Mouse (Mus musculus) hindbrain, embryonic 13.5 days (tissue): ENCODE results near the gene Ift57. TPM values are rescaled to one million over a fixed set of nuclear protein-coding genes. Genes with fewer than 3 reads are reported as not detected.

Experiments
- ATAC-seq: fragments of 200-750 bp; cut with Nextera tagmentation; 2 replicates; pipeline ENCODE4 v1.8.0; 2017; ENCODE audit warnings: moderate TSS enrichment; ENCODE audit not compliant: low FRiP score
- H3K27ac ChIP-seq: fragments of 300-500 bp; sonication (generic); 2 replicates; pipeline ENCODE4 v1.5.1; 2015; ENCODE audit warnings: inconsistent platforms, mild to moderate bottlenecking, moderate library complexity
- H3K27me3 ChIP-seq: fragments of 300-500 bp; sonication (generic); 2 replicates; pipeline ENCODE4 v1.6.1; 2015; ENCODE audit warnings: mild to moderate bottlenecking, inconsistent platforms
- H3K36me3 ChIP-seq: fragments of 300-500 bp; sonication (generic); 2 replicates; pipeline ENCODE4 v1.6.1; 2015; ENCODE audit warnings: mild to moderate bottlenecking, inconsistent platforms
- H3K4me1 ChIP-seq: fragments of 300-500 bp; sonication (generic); replicated peaks from 2 replicates; pipeline ENCODE4 v1.6.1; 2015; ENCODE audit warnings: inconsistent platforms
- H3K4me2 ChIP-seq: fragments of 300-500 bp; sonication (generic); 2 replicates; pipeline ENCODE4 v1.6.1; 2015; ENCODE audit warnings: inconsistent platforms, mild to moderate bottlenecking, moderate library complexity
- H3K4me3 ChIP-seq: fragments of 300-500 bp; sonication (generic); 2 replicates; pipeline ENCODE4 v1.5.1; 2015; ENCODE audit warnings: mild to moderate bottlenecking, inconsistent platforms
- H3K9ac ChIP-seq: fragments of 300-500 bp; sonication (generic); 2 replicates; pipeline ENCODE4 v1.6.1; 2015; ENCODE audit warnings: mild to moderate bottlenecking, inconsistent platforms
- H3K9me3 ChIP-seq: fragments of 300-500 bp; sonication (generic); 2 replicates; pipeline ENCODE4 v1.6.1; 2016; ENCODE audit warnings: inconsistent platforms
- WGBS: fragments of 180-500 bp; shearing (Covaris S2); methylation state at CpG from one replicate; pipeline ENCODE4 v1.1.7; 2015; 5-methylcytosine and 5-hydroxymethylcytosine counted together
- polyA plus RNA-seq: library from polyadenylated mRNA; unstranded; fragments of >200 nt; fragmentation: Nextera tagmentation; extraction: Ambion mirVana; gene quantifications from 2 replicates; pipeline ENCODE4 v1.2.1, GENCODE M21; 2015

Gene Ift57
- polyA plus RNA-seq, 1 experiment from 2014 or later = 43.5 TPM

- Histone ChIP-seq H3K4me2 (no peak overlapping the region), H3K4me1 (peaks cover 21% of the 10 kb centered on the region), H3K9me3 (no peaks in the 10 kb centered on the region), H3K27me3 (no peaks in the 10 kb centered on the region), H3K4me3 (no peak overlapping the region), H3K27ac (no peak overlapping the region), H3K36me3 (no peaks in the 10 kb centered on the region), H3K9ac (no peak overlapping the region)
- WGBS = 67% methylated on average over 2 of the region's 2 CpGs
- no peak for ATAC-seq
These were observed 21.6 kb downstream of the Ift57 start for GRCm38 (mm10) chr16:49720671-49721070.

GRCm38 (mm10) chr16:49721678-49722077, 22.6 kb downstream of the Ift57 start:
- WGBS = 46% methylated on average over 5 of the region's 5 CpGs
- no peak overlapping the region for H3K9ac ChIP-seq
- H3K27ac ChIP-seq = no peak overlapping the region
- H3K4me1 ChIP-seq = peaks cover 21% of the 10 kb centered on the region
- H3K4me3 ChIP-seq = no peak overlapping the region
- ATAC-seq = 0 out of 2 replicates have a peak, but pooled peaks have one; percentile 36
- no peaks in the 10 kb centered on the region for H3K36me3 ChIP-seq
- H3K4me2 ChIP-seq = no peak overlapping the region
- H3K27me3 ChIP-seq = no peaks in the 10 kb centered on the region
- H3K9me3 ChIP-seq = no peaks in the 10 kb centered on the region

GRCm38 (mm10) chr16:49723222-49723621, 24.2 kb downstream of the Ift57 start:
- Histone ChIP-seq H3K4me2 (no peak overlapping the region), H3K27me3 (no peaks in the 10 kb centered on the region), H3K9ac (no peak overlapping the region), H3K4me1 (peaks cover 21% of the 10 kb centered on the region), H3K4me3 (no peak overlapping the region), H3K36me3 (no peaks in the 10 kb centered on the region), H3K27ac (no peak overlapping the region), H3K9me3 (no peaks in the 10 kb centered on the region)
- no peak for ATAC-seq
- WGBS = 81% methylated on average over 4 of the region's 4 CpGs

GRCm38 (mm10) chr16:49724232-49724631, 25.2 kb downstream of the Ift57 start:
- ATAC-seq = no peak
- Histone ChIP-seq H3K4me3 (no peak overlapping the region), H3K36me3 (no peaks in the 10 kb centered on the region), H3K9ac (no peak overlapping the region), H3K27me3 (no peaks in the 10 kb centered on the region), H3K4me1 (peaks cover 21% of the 10 kb centered on the region), H3K9me3 (no peaks in the 10 kb centered on the region), H3K4me2 (no peak overlapping the region), H3K27ac (no peak overlapping the region)
- WGBS = 74% methylated on average over 5 of the region's 5 CpGs

- 0 out of 2 replicates have a peak, but pooled peaks have one; percentile 11 for ATAC-seq
- peaks cover 21% of the 10 kb centered on the region for H3K4me1 ChIP-seq
- no peaks in the 10 kb centered on the region for H3K9me3 ChIP-seq
- H3K4me2 ChIP-seq = no peak overlapping the region
- H3K36me3 ChIP-seq = no peaks in the 10 kb centered on the region
- WGBS = 93% methylated on average over 2 of the region's 2 CpGs
- no peak overlapping the region for H3K27ac ChIP-seq
- H3K9ac ChIP-seq = no peak overlapping the region
- H3K27me3 ChIP-seq = no peaks in the 10 kb centered on the region
- no peak overlapping the region for H3K4me3 ChIP-seq
These were observed 25.9 kb downstream of the Ift57 start for GRCm38 (mm10) chr16:49724931-49725330.

- Histone ChIP-seq H3K27ac (no peak overlapping the region), H3K9ac (no peak overlapping the region), H3K9me3 (no peaks in the 10 kb centered on the region), H3K4me2 (no peak overlapping the region), H3K4me3 (no peak overlapping the region), H3K27me3 (no peaks in the 10 kb centered on the region), H3K36me3 (no peaks in the 10 kb centered on the region), H3K4me1 (peaks cover 21% of the 10 kb centered on the region)
- WGBS = 92% methylated on average over 5 of the region's 5 CpGs
- no peak for ATAC-seq
These were observed 26.4 kb downstream of the Ift57 start for GRCm38 (mm10) chr16:49725446-49725845.

- no peak for ATAC-seq
- no peaks in the 10 kb centered on the region for H3K27me3 ChIP-seq
- H3K9me3 ChIP-seq = no peaks in the 10 kb centered on the region
- WGBS = 50% methylated on average over 3 of the region's 3 CpGs
- no peak overlapping the region for H3K4me2 ChIP-seq
- no peak overlapping the region for H3K9ac ChIP-seq
- no peak overlapping the region for H3K27ac ChIP-seq
- no peaks in the 10 kb centered on the region for H3K36me3 ChIP-seq
- peaks cover 16% of the 10 kb centered on the region for H3K4me1 ChIP-seq
- no peak overlapping the region for H3K4me3 ChIP-seq
These were observed 27.2 kb downstream of the Ift57 start for GRCm38 (mm10) chr16:49726216-49726615.

- H3K27ac ChIP-seq = no peak overlapping the region
- no peaks in the 10 kb centered on the region for H3K27me3 ChIP-seq
- no peak overlapping the region for H3K4me2 ChIP-seq
- H3K36me3 ChIP-seq = no peaks in the 10 kb centered on the region
- H3K9ac ChIP-seq = no peak overlapping the region
- H3K4me3 ChIP-seq = no peak overlapping the region
- no peak for ATAC-seq
- 88% methylated on average over 2 of the region's 2 CpGs for WGBS
- peaks cover 12% of the 10 kb centered on the region for H3K4me1 ChIP-seq
- no peaks in the 10 kb centered on the region for H3K9me3 ChIP-seq
These were observed 27.7 kb downstream of the Ift57 start for GRCm38 (mm10) chr16:49726761-49727160.

GRCm38 (mm10) chr16:49736536-49736935, 37.5 kb downstream of the Ift57 start:
- no peak overlapping the region for H3K9ac ChIP-seq
- ATAC-seq = no peak

GRCm38 (mm10) chr16:49747360-49747759, 48.3 kb downstream of the Ift57 start:
- Histone ChIP-seq H3K27me3 (no peaks in the 10 kb centered on the region), H3K9ac (no peak overlapping the region), H3K4me2 (no peak overlapping the region), H3K36me3 (no peaks in the 10 kb centered on the region), H3K27ac (no peak overlapping the region), H3K9me3 (no peaks in the 10 kb centered on the region), H3K4me1 (0 out of 2 replicates have a peak, but pooled peaks cover 4% of the 10 kb centered on the region), H3K4me3 (no peak overlapping the region)
- no peak for ATAC-seq
- 83% methylated on average over 2 of the region's 2 CpGs for WGBS

More at GRCm38 (mm10) chr16:49736536-49736935, 37.5 kb downstream of the Ift57 start:
- Histone ChIP-seq H3K36me3 (no peaks in the 10 kb centered on the region), H3K4me3 (no peak overlapping the region), H3K4me1 (no peaks in the 10 kb centered on the region), H3K27me3 (no peaks in the 10 kb centered on the region), H3K9me3 (no peaks in the 10 kb centered on the region), H3K4me2 (no peak overlapping the region), H3K27ac (no peak overlapping the region)
- 92% methylated on average over 9 of the region's 9 CpGs for WGBS

GRCm38 (mm10) chr16:49752906-49753305, 53.9 kb downstream of the Ift57 start:
- Histone ChIP-seq H3K4me2 (no peak overlapping the region), H3K9me3 (no peaks in the 10 kb centered on the region), H3K27ac (peak overlapping the region; percentile 52), H3K36me3 (no peaks in the 10 kb centered on the region), H3K4me3 (no peak overlapping the region), H3K27me3 (no peaks in the 10 kb centered on the region), H3K4me1 (peaks cover 5% of the 10 kb centered on the region; the same call in 1 of the 2 replicates), H3K9ac (no peak overlapping the region)
- no peak for ATAC-seq
- WGBS = 37% methylated on average over 1 of the region's 1 CpGs

- Histone ChIP-seq H3K9me3 (no peaks in the 10 kb centered on the region), H3K4me3 (no peak overlapping the region), H3K9ac (no peak overlapping the region), H3K27ac (peak overlapping the region; percentile 52), H3K36me3 (no peaks in the 10 kb centered on the region), H3K27me3 (no peaks in the 10 kb centered on the region), H3K4me2 (no peak overlapping the region), H3K4me1 (peaks cover 5% of the 10 kb centered on the region; the same call in 1 of the 2 replicates)
- peak; percentile 76 for ATAC-seq
- 36% methylated on average over 3 of the region's 3 CpGs for WGBS
These were observed 54.3 kb downstream of the Ift57 start for GRCm38 (mm10) chr16:49753318-49753717.

- WGBS = 79% methylated on average over 17 of the region's 17 CpGs
- no peak overlapping the region for H3K27ac ChIP-seq
- no peak overlapping the region for H3K4me2 ChIP-seq
- no peaks in the 10 kb centered on the region for H3K4me1 ChIP-seq
- H3K9ac ChIP-seq = no peak overlapping the region
- no peaks in the 10 kb centered on the region for H3K9me3 ChIP-seq
- no peaks in the 10 kb centered on the region for H3K36me3 ChIP-seq
- H3K4me3 ChIP-seq = no peak overlapping the region
- ATAC-seq = no peak
- no peaks in the 10 kb centered on the region for H3K27me3 ChIP-seq
These were observed 61.6 kb downstream of the Ift57 start for GRCm38 (mm10) chr16:49760517-49761203.
